Mouse (Mus musculus) heart, embryonic 16.5 days (tissue): ENCODE measurements around the gene Taok2. TPM values are rescaled to one million over a fixed set of nuclear protein-coding genes. Genes with fewer than 3 reads are reported as not detected.

Experiments
- ATAC-seq: fragments of 200-750 bp; cut with Nextera tagmentation; replicated peaks from 2 replicates; pipeline ENCODE4 v1.8.0; 2017; ENCODE audit warnings: moderate number of reproducible peaks; ENCODE audit not compliant: insufficient read depth, low FRiP score; ENCODE audit errors: extremely low read depth
- H3K27ac ChIP-seq: fragments of 300-500 bp; sonication (generic); 2 replicates; pipeline ENCODE4 v1.5.1; 2014; ENCODE audit warnings: mild to moderate bottlenecking, low read length, control low read depth, moderate library complexity
- H3K27me3 ChIP-seq: fragments of 300-500 bp; sonication (generic); 2 replicates; pipeline ENCODE4 v1.6.1; 2014; ENCODE audit warnings: low read length, mixed read lengths; ENCODE audit not compliant: control insufficient read depth, insufficient read depth
- H3K36me3 ChIP-seq: fragments of 300-500 bp; sonication (generic); 2 replicates; pipeline ENCODE4 v1.6.1; 2014; ENCODE audit not compliant: control insufficient read depth, insufficient read depth
- H3K4me1 ChIP-seq: fragments of 300-500 bp; sonication (generic); 2 replicates; pipeline ENCODE4 v1.6.1; 2014; ENCODE audit warnings: low read length, mixed read lengths; ENCODE audit not compliant: control insufficient read depth, insufficient read depth
- H3K4me2 ChIP-seq: fragments of 300-500 bp; sonication (generic); 2 replicates; pipeline ENCODE4 v1.6.1; 2014; ENCODE audit warnings: low read depth, mild to moderate bottlenecking, control low read depth, low read length
- H3K4me3 ChIP-seq: fragments of 300-500 bp; sonication (generic); 2 replicates; pipeline ENCODE4 v1.5.1; 2014; ENCODE audit warnings: mild to moderate bottlenecking, control low read depth, low read length
- H3K9ac ChIP-seq: fragments of 300-500 bp; sonication (generic); 2 replicates; pipeline ENCODE4 v1.6.1; 2014; ENCODE audit warnings: low read length, control low read depth
- H3K9me3 ChIP-seq: fragments of 300-500 bp; sonication (generic); replicated peaks from 2 replicates; pipeline ENCODE4 v1.6.1; 2016; ENCODE audit warnings: low read length; ENCODE audit not compliant: control insufficient read depth
- WGBS: fragments of 180-500 bp; shearing (Covaris S2); extraction: QIAGEN DNeasy Blood & Tissue Kit; methylation state at CpG from one replicate; pipeline ENCODE4 v1.1.7; 2014; 5-methylcytosine and 5-hydroxymethylcytosine counted together
- polyA plus RNA-seq: library from polyadenylated mRNA; unstranded; fragments of >200 nt; fragmentation: Nextera tagmentation; extraction: Ambion mirVana; gene quantifications from 2 replicates; pipeline ENCODE4 v1.2.1, GENCODE M21; 2015

The Taok2 gene
- polyA plus RNA-seq, 1 experiment from 2014 or later = 31.1 TPM

DNA sequence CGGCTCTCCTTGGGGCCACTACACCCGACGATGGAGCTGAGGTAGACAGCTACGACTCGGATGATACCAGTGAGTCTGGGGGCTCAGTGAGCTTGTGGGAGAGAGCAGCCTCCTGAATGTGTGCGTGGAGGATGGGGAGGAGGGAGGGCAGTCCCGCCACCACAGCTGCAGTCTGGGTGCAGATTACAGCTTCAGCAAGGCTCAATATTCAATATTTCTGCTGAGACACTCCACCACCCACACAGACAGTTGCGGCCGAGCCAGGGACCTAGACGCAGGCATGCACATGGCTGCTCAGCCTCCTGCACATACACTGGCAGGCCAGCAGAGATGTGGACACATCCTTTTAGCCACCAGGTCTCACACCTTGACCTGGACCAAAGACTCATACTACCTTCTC lies 35.7 kb downstream of the Taok2 start:
- no peak for ATAC-seq
- H3K4me3 ChIP-seq = no peak overlapping the region
- H3K27ac ChIP-seq = no peak overlapping the region
- WGBS = 32% methylated on average over 10 of the region's 10 CpGs
- H3K27me3 ChIP-seq = peaks cover 28% of the 10 kb centered on the region
- 0 out of 2 replicates have a peak, but pooled peaks cover 6% of the 10 kb centered on the region for H3K4me1 ChIP-seq
- H3K36me3 ChIP-seq = peaks cover 10% of the 10 kb centered on the region
- H3K4me2 ChIP-seq = no peak overlapping the region
- no peaks in the 10 kb centered on the region for H3K9me3 ChIP-seq
- H3K9ac ChIP-seq = no peak overlapping the region

DNA sequence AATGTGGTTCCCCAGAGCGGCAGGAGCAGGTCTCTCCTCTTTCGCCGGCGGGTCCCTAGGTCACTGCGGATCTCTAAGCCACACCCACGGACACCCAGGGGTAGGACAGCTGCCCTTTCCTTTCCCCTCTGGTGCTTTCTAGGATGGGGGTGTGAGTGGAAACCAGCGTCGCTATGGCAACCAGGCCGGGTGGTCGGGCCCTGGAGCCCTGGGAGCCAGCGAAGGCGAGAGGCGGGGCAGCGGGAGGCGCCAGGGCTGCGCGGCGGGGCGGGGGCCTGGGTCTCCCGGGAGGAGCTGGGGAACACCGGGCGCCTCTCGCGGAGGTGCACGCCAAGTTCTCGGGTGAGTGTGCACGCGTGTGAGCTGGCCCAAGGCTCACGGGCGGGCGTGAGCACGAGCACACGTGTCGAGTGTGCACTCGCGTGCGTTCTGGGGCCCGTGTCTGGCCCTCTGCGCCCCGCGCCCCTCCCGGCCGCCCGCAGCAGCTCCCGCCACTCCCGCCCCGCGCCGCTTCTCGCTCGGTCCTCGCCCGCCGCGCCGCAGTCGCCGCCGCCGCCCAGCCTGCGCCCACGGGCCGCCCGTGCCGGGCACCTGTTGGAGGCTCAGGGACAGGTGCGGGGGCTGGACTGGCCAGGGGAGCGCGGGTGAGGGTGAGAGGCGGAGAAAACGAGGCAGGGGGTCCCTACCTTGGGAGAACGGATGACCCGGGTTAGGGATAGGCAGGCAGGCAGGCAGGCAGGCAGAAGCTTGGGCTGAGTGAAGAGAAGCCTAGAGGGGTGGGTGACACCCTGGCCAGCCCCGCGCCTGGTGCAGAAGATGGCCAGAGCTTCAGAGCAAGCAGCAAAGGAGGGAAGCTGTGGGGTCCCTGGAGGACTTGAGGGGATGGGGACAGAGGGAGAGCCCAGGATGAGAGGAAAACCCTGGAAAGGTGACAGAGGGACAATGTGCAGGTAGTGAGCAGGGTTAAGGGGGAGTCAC lies 36.8 kb downstream of the Taok2 start:
- peak overlapping the region; percentile 62 for H3K9ac ChIP-seq
- peak overlapping the region; percentile 59 for H3K4me3 ChIP-seq
- no peaks in the 10 kb centered on the region for H3K9me3 ChIP-seq
- H3K4me1 ChIP-seq = 0 out of 2 replicates have a peak, but pooled peaks cover 6% of the 10 kb centered on the region
- ATAC-seq = no peak
- peak overlapping the region; percentile 95 for H3K4me2 ChIP-seq
- no peak overlapping the region for H3K27ac ChIP-seq
- H3K36me3 ChIP-seq = peaks cover 7% of the 10 kb centered on the region
- peaks cover 28% of the 10 kb centered on the region for H3K27me3 ChIP-seq
- WGBS = under 1% methylated on average over 73 of the region's 74 CpGs

DNA sequence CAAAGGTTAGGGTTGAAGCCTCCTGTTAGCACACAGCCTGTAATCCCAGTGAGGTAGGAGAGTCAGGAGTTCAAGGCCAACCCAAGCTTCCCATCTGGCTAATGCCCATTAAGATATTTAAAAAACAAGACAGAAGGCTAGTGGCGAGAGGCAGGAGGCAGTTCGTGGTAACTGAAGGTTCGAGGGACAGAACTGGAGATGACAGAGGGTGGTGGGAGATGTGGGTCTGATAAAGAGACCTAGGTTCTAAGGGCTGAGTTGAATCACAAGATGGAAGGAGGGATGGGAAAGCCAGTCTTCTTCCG lies 37.4 kb downstream of the Taok2 start, which contains the start of gene Doc2a:
Gene Doc2a (plus strand): TSS at position 301 of the 305 bp plus-strand sequence.
- Histone ChIP-seq H3K9me3 (no peaks in the 10 kb centered on the region), H3K4me3 (peak within 1 kb of the TSS; percentile 59), H3K27ac (no peak within 1 kb of the TSS), H3K4me1 (0 out of 2 replicates have a peak, but pooled peaks cover 6% of the 10 kb centered on the region), H3K4me2 (peak within 1 kb of the TSS; percentile 95), H3K27me3 (peaks cover 28% of the 10 kb centered on the region), H3K36me3 (peaks cover 3% of the 10 kb centered on the region), H3K9ac (peak within 1 kb of the TSS; percentile 62)
- 37% methylated on average over 4 of the region's 4 CpGs for WGBS
- no peak for ATAC-seq

DNA sequence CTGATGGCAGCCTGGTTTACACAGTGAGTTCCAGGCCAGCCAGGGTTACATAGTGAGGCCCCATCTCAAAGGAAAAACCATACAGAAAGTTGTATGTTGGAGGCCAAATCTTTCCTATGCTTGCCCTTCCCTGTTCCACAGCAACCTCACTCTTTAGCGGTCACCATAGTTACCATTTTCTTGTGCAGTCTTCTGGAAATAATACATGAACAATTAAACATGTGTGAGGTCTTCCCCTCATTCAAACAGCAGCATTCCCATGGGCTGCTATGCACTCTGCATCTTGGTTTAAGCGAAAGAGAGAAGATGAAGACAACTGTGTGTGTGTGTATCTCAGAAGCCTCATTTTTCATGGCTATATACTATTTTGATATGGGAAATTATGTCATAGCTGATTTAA lies 39.0 kb downstream of the Taok2 start:
- Histone ChIP-seq H3K9ac (no peak overlapping the region), H3K4me2 (no peak overlapping the region), H3K36me3 (no peaks in the 10 kb centered on the region), H3K9me3 (peaks cover 4% of the 10 kb centered on the region), H3K27ac (no peak overlapping the region), H3K4me3 (no peak overlapping the region), H3K27me3 (peaks cover 28% of the 10 kb centered on the region), H3K4me1 (0 out of 2 replicates have a peak, but pooled peaks cover 6% of the 10 kb centered on the region)
- ATAC-seq = no peak
- 88% methylated on average over 2 of the region's 2 CpGs for WGBS

DNA sequence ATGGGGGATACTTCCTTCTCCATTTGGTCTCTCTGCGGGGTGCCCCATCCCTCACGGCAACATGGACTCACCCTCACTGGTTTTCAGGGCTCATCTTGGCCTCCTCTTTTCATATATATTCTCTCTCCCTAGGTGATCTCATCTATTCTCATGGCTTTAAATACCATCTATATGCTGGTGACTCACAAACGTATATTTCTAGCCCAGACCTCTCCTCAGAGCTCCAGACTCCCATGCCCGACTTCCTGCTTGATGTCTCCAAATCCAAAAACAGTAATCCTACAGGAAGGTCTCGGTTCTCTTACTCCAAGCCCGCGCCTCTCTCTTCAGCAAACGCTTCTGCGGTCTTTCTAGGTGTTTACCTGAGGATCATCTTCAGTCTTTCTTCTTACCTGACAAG lies 41.2 kb downstream of the Taok2 start:
- 0 out of 2 replicates have a peak, but pooled peaks cover 6% of the 10 kb centered on the region for H3K4me1 ChIP-seq
- H3K4me2 ChIP-seq = no peak overlapping the region
- peaks cover 15% of the 10 kb centered on the region for H3K27me3 ChIP-seq
- WGBS = 67% methylated on average over 9 of the region's 9 CpGs
- H3K9me3 ChIP-seq = peaks cover 4% of the 10 kb centered on the region
- no peaks in the 10 kb centered on the region for H3K36me3 ChIP-seq
- no peak overlapping the region for H3K9ac ChIP-seq
- H3K27ac ChIP-seq = no peak overlapping the region
- no peak for ATAC-seq
- H3K4me3 ChIP-seq = no peak overlapping the region

DNA sequence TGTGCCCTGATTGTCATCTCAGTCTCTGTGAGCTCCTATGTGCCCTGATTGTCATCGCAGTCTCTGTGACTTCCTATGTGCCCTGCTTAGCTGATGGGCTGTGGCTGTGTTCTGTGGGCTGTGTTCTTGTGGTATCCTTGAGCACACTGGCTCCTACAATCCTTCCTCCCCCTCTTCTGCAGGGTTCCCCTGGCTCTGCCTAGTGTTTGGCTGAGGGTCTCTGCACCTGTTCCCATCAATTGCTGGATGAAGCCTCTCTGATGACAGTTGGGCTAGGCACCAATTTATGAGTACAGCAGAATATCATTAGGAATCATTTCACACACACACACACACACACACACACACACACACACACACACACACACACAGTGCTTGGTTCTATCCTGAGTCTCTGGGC lies 51.2 kb downstream of the Taok2 start:
- Histone ChIP-seq H3K9ac (no peak overlapping the region), H3K4me3 (no peak overlapping the region), H3K36me3 (no peaks in the 10 kb centered on the region), H3K27ac (no peak overlapping the region), H3K4me2 (no peak overlapping the region), H3K27me3 (peaks cover 10% of the 10 kb centered on the region; the same call in 1 of the 2 replicates), H3K9me3 (no peaks in the 10 kb centered on the region), H3K4me1 (0 out of 2 replicates have a peak, but pooled peaks cover 3% of the 10 kb centered on the region)
- ATAC-seq = no peak
- 100% methylated on average over 1 of the region's 1 CpGs for WGBS

DNA sequence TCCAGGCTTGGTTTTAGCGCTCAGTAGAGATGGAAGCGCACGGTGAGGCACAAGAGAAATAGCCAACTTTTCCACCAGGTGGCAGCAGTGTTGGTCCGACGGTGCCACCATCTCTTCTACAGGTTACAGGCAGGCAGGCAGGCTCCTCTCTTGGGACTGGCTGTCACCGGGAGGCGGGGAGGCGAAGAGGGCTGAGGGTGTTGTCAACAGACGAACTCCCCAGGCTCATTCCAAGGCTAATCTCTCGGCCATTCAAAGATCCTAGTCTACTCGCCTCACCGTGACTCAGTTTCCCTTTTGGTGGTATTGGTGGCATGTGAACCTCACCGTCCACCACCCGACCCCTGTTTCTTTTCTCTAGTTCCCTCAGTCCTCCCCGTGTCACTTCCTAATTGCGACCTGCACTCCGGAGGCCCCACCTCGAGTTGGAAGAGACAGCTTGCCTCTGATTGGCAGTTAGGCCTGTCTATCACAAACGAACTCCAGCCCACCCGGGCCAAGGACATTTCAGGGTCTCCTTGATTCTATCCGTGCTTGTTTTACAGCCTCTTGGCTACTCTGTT lies 52.4 kb downstream of the Taok2 start:
- H3K27me3 ChIP-seq = peaks cover 13% of the 10 kb centered on the region; the same call in 1 of the 2 replicates
- no peaks in the 10 kb centered on the region for H3K36me3 ChIP-seq
- peak; percentile 83 for ATAC-seq
- 1% methylated on average over 21 of the region's 21 CpGs for WGBS
- H3K4me1 ChIP-seq = 0 out of 2 replicates have a peak, but pooled peaks cover 3% of the 10 kb centered on the region
- H3K4me3 ChIP-seq = peak overlapping the region; percentile 45
- H3K9ac ChIP-seq = 0 out of 2 replicates have a peak overlapping the region, but pooled peaks have one; percentile 14
- no peak overlapping the region for H3K27ac ChIP-seq
- no peaks in the 10 kb centered on the region for H3K9me3 ChIP-seq
- peak overlapping the region; percentile 63 for H3K4me2 ChIP-seq

DNA sequence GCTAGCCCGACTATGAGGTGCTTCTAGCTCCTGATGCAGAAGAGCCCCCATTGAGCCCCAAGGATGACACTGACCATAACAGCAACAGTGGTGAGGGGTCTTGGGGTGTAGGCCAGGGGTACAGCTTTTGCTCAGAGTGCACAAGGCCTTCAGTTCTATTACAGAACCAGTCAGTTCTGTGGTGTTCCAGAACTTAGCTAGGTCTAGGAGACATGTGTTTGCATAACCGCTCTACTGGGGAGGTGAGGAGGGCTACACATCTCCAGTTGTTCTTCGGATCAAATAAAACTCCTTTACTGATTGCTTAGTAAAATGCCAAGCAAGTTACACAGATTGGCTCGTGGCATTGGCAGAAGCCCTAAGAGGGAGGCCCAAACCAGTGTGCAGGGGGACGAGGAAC lies 53.0 kb downstream of the Taok2 start, which contains the start of gene 4930451I11Rik:
Gene 4930451I11Rik (minus strand): TSS at position 101 of the 400 bp plus-strand sequence.
- Histone ChIP-seq H3K4me2 (peak within 1 kb of the TSS; percentile 63), H3K27ac (no peak within 1 kb of the TSS), H3K27me3 (peaks cover 13% of the 10 kb centered on the region; the same call in 1 of the 2 replicates), H3K9ac (0 out of 2 replicates have a peak within 1 kb of the TSS, but pooled peaks have one; percentile 14), H3K4me1 (0 out of 2 replicates have a peak, but pooled peaks cover 3% of the 10 kb centered on the region), H3K36me3 (no peaks in the 10 kb centered on the region), H3K9me3 (no peaks in the 10 kb centered on the region), H3K4me3 (peak within 1 kb of the TSS; percentile 45)
- 53% methylated on average over 5 of the region's 5 CpGs for WGBS
- ATAC-seq = no peak
